Mouse (Mus musculus) C2C12 (cell line): ENCODE results near the gene Ptpn3. TPM values are rescaled to one million over a fixed set of nuclear protein-coding genes. Genes with fewer than 3 reads are reported as not detected.

Experiments
- H3K27me3 ChIP-seq: one replicate; pipeline ENCODE4 v1.6.1; 2011; ENCODE audit not compliant: control insufficient read depth, insufficient read depth, insufficient read length
- H3K36me3 ChIP-seq: one replicate; pipeline ENCODE4 v1.6.1; 2011; ENCODE audit not compliant: control insufficient read depth, insufficient read depth
- H3K4me3 ChIP-seq: one replicate; pipeline ENCODE4 v1.5.1; 2011; ENCODE audit warnings: mild to moderate bottlenecking, control low read depth; ENCODE audit not compliant: poor library complexity, insufficient read depth, severe bottlenecking
- H3K79me2 ChIP-seq: one replicate; pipeline ENCODE4 v1.6.1; 2011; ENCODE audit not compliant: control insufficient read depth, insufficient read depth
- H3K79me3 ChIP-seq: one replicate; pipeline ENCODE4 v1.6.1; 2011; ENCODE audit warnings: low read depth, control low read depth
- H3ac ChIP-seq: one replicate; pipeline ENCODE3; 2011; ENCODE audit warnings: low read depth; ENCODE audit not compliant: control insufficient read depth, insufficient read length
- CEBPB ChIP-seq: IDR thresholded peaks from one replicate; pipeline ENCODE4 v1.6.1; 2011; ENCODE audit warnings: low read depth, mild to moderate bottlenecking, control low read depth, moderate library complexity
- CTCF ChIP-seq: IDR thresholded peaks from one replicate; pipeline ENCODE4 v1.5.1; 2011; ENCODE audit not compliant: control insufficient read depth, insufficient read depth, insufficient read length
- FOSL1 ChIP-seq: IDR thresholded peaks from one replicate; pipeline ENCODE4 v1.8.0; 2011; ENCODE audit warnings: mild to moderate bottlenecking, low read length; ENCODE audit not compliant: poor library complexity, insufficient read depth, severe bottlenecking
- MAX ChIP-seq: IDR thresholded peaks from one replicate; pipeline ENCODE4 v1.6.1; 2011; ENCODE audit warnings: mild to moderate bottlenecking, control low read depth
- MYOD1 ChIP-seq: IDR thresholded peaks from one replicate; pipeline ENCODE4 v1.6.1; 2011; ENCODE audit warnings: low read depth; ENCODE audit not compliant: control insufficient read depth, insufficient read length
- MYOG ChIP-seq: IDR thresholded peaks from one replicate; pipeline ENCODE4 v1.6.1; 2011; ENCODE audit not compliant: control insufficient read depth, insufficient read length; ENCODE audit errors: extremely low read depth
- USF1 ChIP-seq: IDR thresholded peaks from one replicate; pipeline ENCODE4 v1.6.1; 2011; ENCODE audit warnings: low read depth, mild to moderate bottlenecking, control low read depth, moderate library complexity
- polyA plus RNA-seq: library from polyadenylated mRNA; unstranded; fragments of >200 nt; fragmentation: generic; extraction: Trizol; gene quantifications from one replicate; pipeline ENCODE4 v1.2.1, GENCODE M21; 2012; ENCODE audit warnings: missing spikeins

The Ptpn3 gene
- polyA plus RNA-seq, 1 experiment, result 3.1 TPM

DNA sequence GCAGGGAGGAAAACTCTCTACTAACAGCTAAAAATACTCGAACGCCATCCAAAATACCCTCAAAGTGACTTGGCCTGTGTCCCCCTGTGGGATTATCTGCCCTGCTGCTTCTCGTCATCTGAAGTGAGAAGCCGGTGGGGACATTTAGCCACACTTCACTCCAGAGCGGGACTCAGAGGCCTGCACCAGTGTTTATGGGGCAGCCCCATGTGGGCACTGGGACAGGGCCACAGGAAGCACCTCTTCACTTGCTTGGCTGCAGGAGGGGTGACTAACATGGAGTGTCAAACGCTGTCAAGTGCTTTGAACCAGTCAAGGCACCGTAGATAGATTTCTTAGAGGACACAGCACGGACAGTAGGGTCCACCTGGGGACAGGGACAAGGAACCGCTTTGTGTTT, 35.2 kb downstream of the Ptpn3 start:
- H3K4me3 ChIP-seq, result no peak overlapping the region
- H3ac ChIP-seq, result no peak overlapping the region
- no peaks in the 10 kb centered on the region for H3K27me3 ChIP-seq
- no peaks in the 10 kb centered on the region for H3K79me3 ChIP-seq
- H3K79me2 ChIP-seq, result no peaks in the 10 kb centered on the region
- TF ChIP-seq MAX (no peak), FOSL1 (no peak), MYOG (no peak)
- H3K36me3 ChIP-seq, result no peaks in the 10 kb centered on the region

DNA sequence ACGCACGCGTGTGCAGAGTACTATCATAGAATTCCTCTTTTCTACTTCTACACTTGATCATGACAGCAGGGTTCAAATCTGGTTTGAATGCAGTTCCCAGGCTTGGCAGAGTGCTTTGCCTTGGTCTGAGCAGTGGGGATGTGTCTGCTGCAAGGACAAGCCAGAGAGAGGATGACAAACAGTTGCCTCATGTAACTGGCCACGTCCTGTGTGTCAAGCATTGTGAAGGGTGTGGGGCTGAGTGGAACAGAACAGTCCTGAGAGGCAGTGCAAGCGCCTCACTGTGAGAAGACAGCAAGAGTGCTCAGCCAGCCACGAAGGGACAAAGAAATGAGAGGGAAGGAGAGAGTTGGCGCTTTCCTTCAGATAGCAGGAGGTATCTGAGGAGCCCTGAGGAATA, 37.9 kb downstream of the Ptpn3 start:
- Histone ChIP-seq H3K4me3 (no peak overlapping the region), H3K36me3 (no peaks in the 10 kb centered on the region), H3K27me3 (no peaks in the 10 kb centered on the region), H3K79me2 (no peaks in the 10 kb centered on the region), H3ac (no peak overlapping the region), H3K79me3 (no peaks in the 10 kb centered on the region)
- TF ChIP-seq MYOD1 (no peak), CTCF (no peak), MYOG (no peak), USF1 (no peak), MAX (no peak), CEBPB (no peak)

DNA sequence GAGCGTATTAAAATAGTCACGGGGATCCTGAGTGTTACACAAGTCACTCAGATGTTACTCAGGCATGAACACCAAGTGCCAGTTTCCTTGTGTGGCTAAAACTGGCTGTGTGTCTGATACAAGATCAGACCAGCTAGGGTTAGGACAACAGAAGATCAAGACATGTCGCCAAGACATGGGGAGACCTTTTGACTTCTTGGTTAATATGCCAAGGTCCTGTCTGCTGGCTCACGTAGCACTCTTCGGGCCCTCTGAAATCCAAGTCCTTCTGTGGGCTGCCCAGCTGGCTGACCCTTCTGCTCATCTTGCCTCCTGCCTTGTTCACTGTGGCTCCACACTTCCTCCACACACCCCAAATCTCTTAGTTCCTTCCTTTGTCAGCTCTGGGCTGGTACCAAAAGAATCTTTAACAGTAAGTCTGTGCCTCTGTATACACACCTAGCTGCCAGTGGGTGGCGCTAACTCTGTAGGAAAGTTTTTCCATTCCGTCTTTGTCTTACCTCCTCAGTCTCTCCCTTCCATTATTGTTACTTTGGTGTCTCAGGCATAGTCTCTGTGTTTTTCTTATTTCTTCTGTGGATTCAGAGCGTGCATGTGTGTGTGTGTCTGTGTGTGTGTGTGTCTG, 38.5 kb downstream of the Ptpn3 start:
- Histone ChIP-seq H3K36me3 (no peaks in the 10 kb centered on the region), H3K79me3 (no peaks in the 10 kb centered on the region), H3ac (no peak overlapping the region), H3K79me2 (no peaks in the 10 kb centered on the region), H3K4me3 (no peak overlapping the region), H3K27me3 (no peaks in the 10 kb centered on the region)
- TF ChIP-seq CEBPB, result no peak
- TF ChIP-seq USF1, result no peak
- no peak for TF ChIP-seq FOSL1
- TF ChIP-seq MYOG, result no peak
- no peak for TF ChIP-seq MYOD1
- no peak for TF ChIP-seq CTCF
- TF ChIP-seq MAX, result no peak

DNA sequence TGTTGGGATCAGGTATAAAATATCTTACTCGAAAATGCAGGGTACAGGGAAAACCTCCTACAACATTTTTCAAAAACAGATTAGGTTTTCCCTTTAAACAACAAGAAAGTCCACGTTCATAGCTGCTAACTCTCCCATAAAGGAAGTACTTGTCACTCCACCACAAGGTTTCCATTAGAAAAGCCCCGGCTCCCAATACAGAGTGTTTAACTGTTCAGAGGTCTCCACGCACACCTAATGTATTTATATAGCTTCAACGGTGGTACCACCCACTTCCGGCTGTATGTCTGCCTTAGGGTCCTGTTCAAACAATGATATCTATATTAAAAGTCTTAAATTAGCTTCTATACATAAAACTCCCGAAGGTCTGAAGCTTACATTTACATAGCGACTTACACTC, 39.2 kb downstream of the Ptpn3 start:
- Histone ChIP-seq H3K79me3 (no peaks in the 10 kb centered on the region), H3K27me3 (no peaks in the 10 kb centered on the region), H3K79me2 (no peaks in the 10 kb centered on the region), H3K4me3 (no peak overlapping the region), H3K36me3 (no peaks in the 10 kb centered on the region), H3ac (no peak overlapping the region)
- TF ChIP-seq CEBPB (no peak), FOSL1 (no peak)

DNA sequence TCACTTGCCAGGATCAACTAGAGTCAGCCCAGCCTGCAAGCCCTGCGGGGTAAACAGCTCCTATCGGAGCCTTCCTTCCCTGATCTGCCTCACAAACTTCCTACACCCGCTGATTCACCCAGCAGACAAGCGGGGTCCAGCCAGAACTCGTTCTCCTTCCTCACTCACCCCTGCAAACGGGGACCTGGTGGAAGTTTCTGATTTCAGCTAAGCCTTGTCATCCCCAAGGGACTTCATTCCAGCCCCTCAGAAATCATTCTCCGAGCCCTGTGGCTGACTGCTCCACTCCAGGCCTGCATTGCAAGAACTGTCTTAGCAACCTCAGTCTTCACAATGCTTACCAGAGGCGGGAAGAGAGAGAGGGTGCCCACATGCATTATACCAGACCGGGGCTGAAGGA, 39.8 kb downstream of the Ptpn3 start:
- H3K27me3 ChIP-seq, result no peaks in the 10 kb centered on the region
- H3K79me3 ChIP-seq, result no peaks in the 10 kb centered on the region
- no peak overlapping the region for H3K4me3 ChIP-seq
- TF ChIP-seq CEBPB, result no peak
- TF ChIP-seq USF1, result no peak
- no peak for TF ChIP-seq CTCF
- TF ChIP-seq FOSL1, result no peak
- TF ChIP-seq MAX, result no peak
- no peak for TF ChIP-seq MYOD1
- TF ChIP-seq MYOG, result no peak
- no peak overlapping the region for H3ac ChIP-seq
- no peaks in the 10 kb centered on the region for H3K79me2 ChIP-seq
- no peaks in the 10 kb centered on the region for H3K36me3 ChIP-seq

DNA sequence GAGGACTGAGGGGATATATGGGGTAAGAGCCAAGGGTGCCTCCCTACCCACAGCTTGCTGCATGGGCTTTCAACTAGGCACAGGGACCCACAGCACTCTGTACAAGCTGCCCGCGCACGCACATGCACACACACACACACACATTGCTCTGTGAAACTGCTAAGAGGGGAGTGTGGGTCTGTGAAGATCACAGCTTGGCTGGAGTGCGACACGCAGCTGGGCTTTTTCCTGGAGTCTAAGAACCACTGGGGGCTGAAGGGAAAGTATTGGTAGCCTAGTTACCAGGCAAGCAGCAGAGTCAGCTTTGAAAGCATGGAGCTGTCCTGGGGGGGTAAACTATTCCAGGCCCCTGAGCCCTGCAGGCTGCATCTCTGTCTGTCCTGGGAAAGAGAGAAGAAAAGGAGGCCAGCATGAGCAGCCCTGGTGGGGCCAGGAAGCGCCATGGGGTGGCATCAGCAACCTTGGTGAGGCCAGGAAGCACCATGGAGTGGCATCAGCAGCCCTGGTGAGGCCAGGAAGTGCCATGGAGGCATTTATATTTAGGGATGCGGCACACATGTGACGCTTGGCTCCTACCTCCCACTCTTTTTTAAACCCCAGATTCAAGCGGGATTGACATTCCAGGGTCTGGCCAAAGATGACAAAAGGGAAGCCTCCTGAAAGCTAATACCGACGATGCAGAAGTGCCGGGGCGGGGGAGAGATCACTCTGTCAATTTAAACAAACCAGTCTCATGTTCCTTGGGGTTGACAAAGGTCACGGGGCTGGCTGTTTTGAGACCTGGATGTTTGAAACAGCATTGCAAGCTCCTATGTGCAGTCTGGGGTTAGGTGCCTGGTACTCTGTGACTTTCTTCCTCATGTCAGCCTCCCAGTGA, 43.2 kb downstream of the Ptpn3 start:
- no peaks in the 10 kb centered on the region for H3K79me2 ChIP-seq
- no peaks in the 10 kb centered on the region for H3K36me3 ChIP-seq
- no peaks in the 10 kb centered on the region for H3K79me3 ChIP-seq
- TF ChIP-seq USF1 (no peak), FOSL1 (no peak), MYOG (no peak), CTCF (no peak), CEBPB (no peak), MYOD1 (no peak), MAX (no peak)
- no peak overlapping the region for H3ac ChIP-seq
- no peak overlapping the region for H3K4me3 ChIP-seq
- no peaks in the 10 kb centered on the region for H3K27me3 ChIP-seq
